Mouse (Mus musculus): ENCODE results near the gene Dnmt3l. TPM values are rescaled to one million over a fixed set of nuclear protein-coding genes. Genes with fewer than 3 reads are reported as not detected.

The Dnmt3l gene
- polyA plus RNA-seq, 1 experiment from 2014 or later = 0.13 TPM

DNA sequence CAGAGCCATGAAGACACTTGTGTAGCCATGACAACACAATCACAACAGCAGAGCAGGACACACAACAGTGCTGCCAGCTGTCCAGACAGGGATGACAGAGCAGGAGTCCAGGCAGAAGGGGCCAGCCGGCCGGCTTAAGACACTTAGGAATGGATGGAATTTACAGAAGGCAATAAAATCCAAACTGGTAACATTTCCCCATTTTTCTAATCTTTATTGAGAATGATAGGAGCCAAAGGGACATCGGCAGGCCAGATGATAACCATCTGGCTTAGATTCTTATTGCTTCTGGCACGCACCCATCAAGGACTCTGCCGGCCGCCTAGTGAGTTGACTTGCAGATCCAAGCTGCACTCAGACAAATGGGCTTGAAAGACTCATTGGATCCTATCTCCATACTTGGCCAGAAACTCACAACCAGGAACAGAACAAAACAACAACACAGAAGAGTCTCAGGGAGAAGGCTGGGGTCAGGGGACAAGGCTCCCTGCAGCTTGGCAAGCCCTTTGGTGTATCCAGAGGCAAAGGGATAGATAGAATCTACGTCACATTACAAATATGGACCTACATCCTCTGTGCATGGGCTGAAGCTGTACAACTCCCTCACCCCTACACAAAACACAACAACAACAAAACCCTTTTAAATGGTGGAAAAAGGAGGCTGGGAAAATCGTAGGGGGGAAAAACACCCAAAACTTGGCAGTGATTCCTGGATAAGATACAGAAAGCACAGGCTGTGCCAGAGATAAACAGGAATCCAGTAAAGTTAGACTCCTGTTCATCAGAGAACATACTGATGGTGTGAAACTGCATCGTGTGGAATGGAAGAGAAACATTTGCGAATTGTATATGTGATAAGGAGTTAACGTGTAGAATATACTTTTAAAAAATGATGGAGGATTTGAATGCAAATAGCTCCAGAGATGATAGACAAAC, 63.1 kb downstream of the Dnmt3l start:
- Histone ChIP-seq H3K9me3 (peaks cover 3% of the 10 kb centered on the region; the same call in 1 of the 2 replicates), H3K9ac (no peak overlapping the region), H3K4me1 (peaks cover 11% of the 10 kb centered on the region), H3K4me3 (no peak overlapping the region), H3K36me3 (no peaks in the 10 kb centered on the region), H3K27me3 (replicated peaks) (0 out of 2 replicates have a peak, but pooled peaks cover 4% of the 10 kb centered on the region), H3K27ac (replicated peaks) (no peak overlapping the region), H3K4me2 (no peak overlapping the region)
- WGBS = 66% methylated on average over 11 of the region's 11 CpGs
- no peak for ATAC-seq (ENCODE audit: extremely low read depth, insufficient number of reproducible peaks, low FRiP score, low TSS enrichment)

- H3K9ac ChIP-seq = no peak overlapping the region
- no peaks in the 10 kb centered on the region for H3K36me3 ChIP-seq
- 0 out of 2 replicates have a peak, but pooled peaks cover 4% of the 10 kb centered on the region for H3K27me3 ChIP-seq (replicated peaks)
- WGBS = 74% methylated on average over 12 of the region's 12 CpGs
- H3K4me3 ChIP-seq = no peak overlapping the region
- no peak overlapping the region for H3K27ac ChIP-seq (replicated peaks)
- peaks cover 3% of the 10 kb centered on the region; the same call in 1 of the 2 replicates for H3K9me3 ChIP-seq
- no peak overlapping the region for H3K4me2 ChIP-seq
- H3K4me1 ChIP-seq = peaks cover 11% of the 10 kb centered on the region
- ATAC-seq (ENCODE audit: extremely low read depth, insufficient number of reproducible peaks, low FRiP score, low TSS enrichment) = no peak
Observed at GRCm38 (mm10) chr10:78105548-78105947, 63.8 kb downstream of the Dnmt3l start.

Other genes with a start within 250 kb of the Dnmt3l start
- gene Gm9639, start 246.9 kb upstream of the Dnmt3l start, polyA plus RNA-seq (2015; fragmentation: Nextera tagmentation; extraction: Ambion mirVana) = not detected in 2 replicates
- gene Gm19668, start 242.8 kb upstream of the Dnmt3l start, polyA plus RNA-seq (2015; fragmentation: Nextera tagmentation; extraction: Ambion mirVana) = not detected in 2 replicates
- gene Gm9507, start 230.1 kb upstream of the Dnmt3l start, polyA plus RNA-seq (2015; fragmentation: Nextera tagmentation; extraction: Ambion mirVana) = not detected in 2 replicates
- gene Gm2696, start 227.3 kb upstream of the Dnmt3l start, polyA plus RNA-seq (2015; fragmentation: Nextera tagmentation; extraction: Ambion mirVana) = not detected in 2 replicates
- gene Krtap10-4, start 214.9 kb upstream of the Dnmt3l start, polyA plus RNA-seq (2015; fragmentation: Nextera tagmentation; extraction: Ambion mirVana) = not detected in 2 replicates
- gene Krtap10-10, start 206.0 kb upstream of the Dnmt3l start, polyA plus RNA-seq (2015; fragmentation: Nextera tagmentation; extraction: Ambion mirVana) = not detected in 2 replicates
- not detected in 2 replicates for gene Gm36176, start 195.1 kb upstream of the Dnmt3l start, polyA plus RNA-seq (2015; fragmentation: Nextera tagmentation; extraction: Ambion mirVana)
- not detected in 2 replicates for gene Gm10318, start 189.1 kb upstream of the Dnmt3l start, polyA plus RNA-seq (2015; fragmentation: Nextera tagmentation; extraction: Ambion mirVana)
- not detected in 2 replicates for gene Gm3285, start 180.0 kb upstream of the Dnmt3l start, polyA plus RNA-seq (2015; fragmentation: Nextera tagmentation; extraction: Ambion mirVana)
- gene Lrrc3, start 139.4 kb upstream of the Dnmt3l start, polyA plus RNA-seq (2015; fragmentation: Nextera tagmentation; extraction: Ambion mirVana) = 1.8 and 2.0 TPM in 2 replicates
- 0.19 and 0.23 TPM in 2 replicates for gene Trpm2, start 71.4 kb upstream of the Dnmt3l start, polyA plus RNA-seq (2015; fragmentation: Nextera tagmentation; extraction: Ambion mirVana)
- 16.3 and 18.0 TPM in 2 replicates for gene 1810043G02Rik, start 63.4 kb upstream of the Dnmt3l start, polyA plus RNA-seq (2015; fragmentation: Nextera tagmentation; extraction: Ambion mirVana)
- gene Pfkl, start 31.9 kb upstream of the Dnmt3l start, polyA plus RNA-seq (2015; fragmentation: Nextera tagmentation; extraction: Ambion mirVana) = 190 and 214 TPM in 2 replicates
- not detected in 2 replicates for gene Aire, start 1.7 kb downstream of the Dnmt3l start, polyA plus RNA-seq (2015; fragmentation: Nextera tagmentation; extraction: Ambion mirVana)
- gene Icosl, start 27.4 kb downstream of the Dnmt3l start, polyA plus RNA-seq (2015; fragmentation: Nextera tagmentation; extraction: Ambion mirVana) = 1.3 and 1.8 TPM in 2 replicates
- gene D10Jhu81e, start 127.8 kb downstream of the Dnmt3l start, polyA plus RNA-seq (2015; fragmentation: Nextera tagmentation; extraction: Ambion mirVana) = 46.2 and 48.3 TPM in 2 replicates
- 10.8 and 11.1 TPM in 2 replicates for gene Pwp2, start 143.2 kb downstream of the Dnmt3l start, polyA plus RNA-seq (2015; fragmentation: Nextera tagmentation; extraction: Ambion mirVana)
- gene Trappc10, start 202.7 kb downstream of the Dnmt3l start, polyA plus RNA-seq (2015; fragmentation: Nextera tagmentation; extraction: Ambion mirVana) = 10.5 and 11.1 TPM in 2 replicates

All from heart, embryonic 13.5 days (tissue).